In the genomic region with DNA sequence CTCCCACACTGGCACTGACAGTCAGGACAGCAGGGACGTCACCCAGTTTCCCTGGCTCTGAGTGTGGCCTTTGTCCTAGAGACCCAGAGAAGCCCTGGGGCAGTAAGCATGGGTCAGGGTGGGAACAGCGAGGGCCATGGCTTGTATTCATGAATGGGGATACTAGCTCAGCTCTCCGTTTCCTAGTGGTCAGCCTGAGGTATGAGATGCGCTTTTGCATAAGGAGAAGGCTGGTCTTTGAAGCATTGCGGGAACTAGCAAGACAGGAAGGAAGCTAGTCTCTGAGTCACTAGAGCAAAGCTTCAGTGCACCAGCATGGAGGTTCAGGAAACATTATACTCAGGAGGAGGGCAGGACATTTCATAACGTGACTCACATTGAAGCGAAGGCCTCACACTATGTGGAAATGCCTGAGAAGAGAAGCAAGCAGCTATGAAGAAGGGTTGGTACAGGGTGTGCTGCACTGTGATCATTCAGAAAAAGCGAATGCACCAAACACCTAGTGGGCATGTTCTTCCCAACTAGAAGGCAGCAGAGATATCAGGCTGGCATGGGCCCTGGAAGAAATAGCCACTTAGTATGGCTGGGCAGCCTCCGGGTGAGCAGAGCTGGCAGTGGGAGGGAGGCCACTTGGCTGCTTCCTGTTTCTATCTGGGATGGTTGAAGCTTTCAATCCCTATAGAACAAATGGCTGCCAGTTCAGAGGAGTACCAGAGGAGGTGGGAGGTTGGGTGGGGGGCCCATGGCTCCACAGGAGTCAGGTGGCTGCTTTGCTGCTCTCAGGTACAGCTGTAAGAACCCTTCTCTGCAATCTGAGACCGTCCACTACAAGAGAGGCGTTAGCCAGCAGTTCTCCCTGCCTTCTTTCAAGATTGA, we compare ENCODE assay signal across 9 mouse cellular contexts. TPM values are rescaled to one million over a fixed set of nuclear protein-coding genes. Genes with fewer than 3 reads are reported as not detected.
DNase-seq lines count a peak whose midpoint lies in the region; ATAC-seq and TF ChIP-seq lines count a peak whose summit lies in the region.
"Had no signal": no experiment of that assay in that cellular context is flagged by ENCODE, and none has a peak within 500 bp of the region (broad histone marks: within the 10 kb centered on the region; RNA-seq: fewer than 3 reads in every experiment).

No protein-coding gene starts in this region.

- peak; percentile 26; the same call in 1 of the 2 replicates for TF ChIP-seq EP300 in heart, postnatal 0 days (IDR thresholded peaks at IDR 0.05; ENCODE audit: low read depth)

- H3K79me2 ChIP-seq in macrophage (ENCODE audit: inconsistent target): peaks cover 16% of the 10 kb centered on the region; the same call in 1 of the 2 replicates

- DNase-seq in layer of hippocampus, adult 9-11 months: peak; percentile 67
- no peak for DNase-seq in layer of hippocampus, postnatal 10 days (ENCODE audit: low spot score in 2 of 2)
- DNase-seq in brain, adult 2 months (ENCODE audit: low read depth, low spot score): peak; percentile 76
- peak; percentile 51 for DNase-seq in heart, postnatal 0 days (ENCODE audit: low spot score)
- DNase-seq in gastrocnemius, postnatal 36 days: no peak
- DNase-seq in thymus, postnatal 4 days: no peak
- no peak for DNase-seq in cerebellum, adult 9-10 months

- H3K36me3 ChIP-seq in heart, postnatal 0 days (replicated peaks; ENCODE audit: control insufficient read depth, insufficient read depth, low read length): peaks cover 76% of the 10 kb centered on the region
- peaks cover 37% of the 10 kb centered on the region for H3K36me3 ChIP-seq in macrophage (ENCODE audit: inconsistent target)

- no peaks in the 10 kb centered on the region for H3K27me3 ChIP-seq in heart, postnatal 0 days (ENCODE audit: control insufficient read depth, insufficient read depth, low read length)

- peak overlapping the region; percentile 90 for H3K27ac ChIP-seq in heart, postnatal 0 days (ENCODE audit: low read depth)
- peak overlapping the region; percentile 97 for H3K27ac ChIP-seq in macrophage

- H3K4me3 ChIP-seq in heart, postnatal 0 days (ENCODE audit: low read depth, low read length): no peak overlapping the region
- no peak overlapping the region for H3K4me3 ChIP-seq in macrophage (ENCODE audit: inconsistent target)
- H3K4me3 ChIP-seq: erythroblast, embryonic 14.5 days had no signal

- intact Hi-C loops in gastrocnemius, postnatal 36 days (cut with DNase I): loop anchor here (2.0 kb wide), 1 partner anchor 36 kb away; no protein-coding TSS in a partner anchor

- peak; percentile 25; the same call in 1 of the 2 replicates for ATAC-seq in heart, postnatal 0 days (ENCODE audit: insufficient read depth, low read depth)

- H3K9ac ChIP-seq in heart, postnatal 0 days (replicated peaks; ENCODE audit: low read depth, low read length): no peak overlapping the region

- peaks cover 4% of the 10 kb centered on the region; the same call in 1 of the 2 replicates for H3K4me1 ChIP-seq in heart, postnatal 0 days (ENCODE audit: control insufficient read depth, insufficient read depth)

- 51% methylated on average over 11 of the region's 11 CpGs for WGBS in heart, postnatal 0 days
- 16% methylated on average over 11 of the region's 11 CpGs for WGBS in macrophage (ENCODE audit: missing documents)

- peak overlapping the region; percentile 21; the same call in 1 of the 2 replicates for H3K4me2 ChIP-seq in heart, postnatal 0 days (ENCODE audit: low read depth, low read length)

- no peak for TF ChIP-seq CTCF in heart, postnatal 0 days (IDR thresholded peaks at IDR 0.05; ENCODE audit: low read depth)

- no peaks in the 10 kb centered on the region for H3K9me3 ChIP-seq in heart, postnatal 0 days (replicated peaks; ENCODE audit: control insufficient read depth, low read length)

RNA-seq across cellular contexts. Expression of a gene that starts 25.4 kb away (rescaled TPM):
- 10 to 100 TPM; 67.0 to 76.3 TPM for total RNA-seq in layer of hippocampus, postnatal 10 days (2021)
- total RNA-seq in heart, postnatal 0 days (2014; rRNA removed; ENCODE audit: low replicate concordance): 35.5 and 44.0 TPM in 2 replicates
- 96.0 and 101 TPM in 2 replicates for polyA plus RNA-seq in heart, postnatal 0 days (2015; fragmentation: Nextera tagmentation; extraction: Ambion mirVana)
- total RNA-seq in macrophage (2018; cell fraction: chromatin; rRNA removed): 10 to 100 TPM; 12.9 to 50.6 (median 28.1) TPM
- 10 to 100 TPM; 24.5 to 63.6 (median 37.5) TPM for total RNA-seq in macrophage (2018; cell fraction: cytosol; rRNA removed)
- total RNA-seq in macrophage (2018; cell fraction: nucleus; rRNA removed): 10 to 100 TPM; 14.8 to 50.2 (median 28.0) TPM
- 17.1 to 56.6 TPM (median 39.4 TPM) in 3 replicates for polyA plus RNA-seq in macrophage (2018)
- 10 to 100 TPM; 12.4 to 12.8 TPM for total RNA-seq in gastrocnemius, postnatal 36 days (2021)

RNA-seq across cellular contexts. Expression of a gene that starts 27.1 kb away (rescaled TPM):
- total RNA-seq in layer of hippocampus, postnatal 10 days (2021): 100 to 1,000 TPM; 164 to 168 TPM
- 214 and 223 TPM in 2 replicates for total RNA-seq in heart, postnatal 0 days (2014; rRNA removed; ENCODE audit: low replicate concordance)
- 138 and 159 TPM in 2 replicates for polyA plus RNA-seq in heart, postnatal 0 days (2015; fragmentation: Nextera tagmentation; extraction: Ambion mirVana)
- total RNA-seq in macrophage (2018; cell fraction: chromatin; rRNA removed): 100 to 1,000 TPM in 22 of 26 experiments, 10 to 100 TPM in 4; 72.2 to 417 (median 122) TPM
- 100 to 1,000 TPM in 2 of 26 experiments, 10 to 100 TPM in 24; 76.5 to 108 (median 88.0) TPM for total RNA-seq in macrophage (2018; cell fraction: cytosol; rRNA removed)
- 100 to 1,000 TPM in 6 of 26 experiments, 10 to 100 TPM in 20; 55.3 to 179 (median 81.7) TPM for total RNA-seq in macrophage (2018; cell fraction: nucleus; rRNA removed)
- 62.2 to 84.4 TPM (median 68.4 TPM) in 3 replicates for polyA plus RNA-seq in macrophage (2018)
- total RNA-seq in gastrocnemius, postnatal 36 days (2021): 10 to 100 TPM; 49.4 to 52.7 TPM

RNA-seq across cellular contexts. Expression of a gene that starts 33.0 kb away (rescaled TPM):
- total RNA-seq in layer of hippocampus, postnatal 10 days (2021): 10 to 100 TPM; 68.9 to 74.7 TPM
- 11.7 and 27.6 TPM in 2 replicates for total RNA-seq in heart, postnatal 0 days (2014; rRNA removed; ENCODE audit: low replicate concordance)
- polyA plus RNA-seq in heart, postnatal 0 days (2015; fragmentation: Nextera tagmentation; extraction: Ambion mirVana): 18.3 and 18.8 TPM in 2 replicates
- 100 to 1,000 TPM in 2 of 26 experiments, 10 to 100 TPM in 23, 1 to 10 TPM in 1; 3.7 to 120 (median 34.7) TPM for total RNA-seq in macrophage (2018; cell fraction: chromatin; rRNA removed)
- 100 to 1,000 TPM in 5 of 26 experiments, 10 to 100 TPM in 21; 45.7 to 109 (median 70.5) TPM for total RNA-seq in macrophage (2018; cell fraction: cytosol; rRNA removed)
- 100 to 1,000 TPM in 2 of 26 experiments, 10 to 100 TPM in 24; 10.2 to 113 (median 35.9) TPM for total RNA-seq in macrophage (2018; cell fraction: nucleus; rRNA removed)
- 64.4 to 75.7 TPM (median 71.8 TPM) in 3 replicates for polyA plus RNA-seq in macrophage (2018)
- 10 to 100 TPM; 31.9 to 38.9 TPM for total RNA-seq in gastrocnemius, postnatal 36 days (2021)

RNA-seq across cellular contexts. Expression of a gene that starts 50.9 kb away (rescaled TPM):
- 10 to 100 TPM; 55.4 to 61.0 TPM for total RNA-seq in layer of hippocampus, postnatal 10 days (2021)
- total RNA-seq in heart, postnatal 0 days (2014; rRNA removed; ENCODE audit: low replicate concordance): 18.0 and 22.7 TPM in 2 replicates
- 18.6 and 21.2 TPM in 2 replicates for polyA plus RNA-seq in heart, postnatal 0 days (2015; fragmentation: Nextera tagmentation; extraction: Ambion mirVana)
- total RNA-seq in macrophage (2018; cell fraction: chromatin; rRNA removed): 100 to 1,000 TPM in 21 of 26 experiments, 10 to 100 TPM in 5; 82.2 to 241 (median 140) TPM
- total RNA-seq in macrophage (2018; cell fraction: cytosol; rRNA removed): 10 to 100 TPM in 11 of 26 experiments, 1 to 10 TPM in 15; 2.8 to 17.9 (median 9.8) TPM
- total RNA-seq in macrophage (2018; cell fraction: nucleus; rRNA removed): 100 to 1,000 TPM in 5 of 26 experiments, 10 to 100 TPM in 21; 35.6 to 129 (median 71.5) TPM
- polyA plus RNA-seq in macrophage (2018): 9.0 to 21.1 TPM (median 12.1 TPM) in 3 replicates
- 10 to 100 TPM; 12.5 to 13.2 TPM for total RNA-seq in gastrocnemius, postnatal 36 days (2021)

Comparison
In these comparisons a context has a peak if more than half of its experiments do, and no peak if none do; other contexts are left out.
1. DNase-seq: peak in layer of hippocampus, adult 9-11 months (single experiment), brain, adult 2 months (single experiment) and heart, postnatal 0 days (single experiment); none in layer of hippocampus, postnatal 10 days (0 of 2), gastrocnemius, postnatal 36 days (0 of 2), thymus, postnatal 4 days (single experiment) and cerebellum, adult 9-10 months (single experiment).